Mouse (Mus musculus): Measurements from ENCODE around the gene Sfxn3. TPM values are rescaled to one million over a fixed set of nuclear protein-coding genes. Genes with fewer than 3 reads are reported as not detected.
A peak's percentile ranks its signal among the peaks of the same experiment; 100 is the strongest.

The Sfxn3 gene
- total RNA-seq, 4 experiments from 2014 or later = 111 to 132 (median 121) TPM

DNA sequence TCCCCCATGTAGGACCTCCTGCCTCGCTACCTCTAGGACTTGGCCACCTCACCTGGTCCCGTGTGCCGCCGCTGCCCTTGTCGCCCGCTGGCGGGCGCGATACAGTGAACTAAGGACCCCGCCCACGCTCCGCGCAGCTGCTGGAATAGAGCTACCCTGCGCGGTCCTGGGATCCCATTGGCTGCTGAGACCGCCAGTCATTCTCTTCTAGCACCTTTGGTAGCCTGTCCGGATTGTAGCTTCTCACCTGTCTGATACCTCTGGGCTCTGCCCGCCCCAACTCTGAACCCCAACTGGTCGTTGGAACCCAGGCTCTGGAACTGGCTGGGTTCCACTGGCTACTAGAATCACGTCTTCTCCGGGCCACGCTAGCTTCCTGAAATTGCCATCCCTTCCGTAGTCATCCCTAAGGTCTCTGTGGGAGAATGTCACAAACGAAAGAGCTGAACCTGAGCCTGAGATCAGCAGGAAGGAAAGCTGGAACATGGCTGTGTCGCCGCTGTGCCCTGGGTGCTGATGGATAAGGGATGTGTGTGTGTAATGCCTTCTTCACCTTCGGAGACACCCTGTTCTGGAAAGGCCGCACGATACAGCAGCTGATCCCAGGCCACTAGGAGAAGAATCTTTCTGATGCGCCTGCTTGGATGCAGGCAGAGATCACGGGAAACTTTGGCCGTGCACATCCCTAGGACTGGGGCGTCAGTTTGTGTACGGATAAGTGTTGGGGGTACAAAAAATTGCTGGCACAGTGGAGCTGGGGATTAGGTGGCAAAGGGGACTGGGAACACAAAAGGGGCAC, 581 bp upstream of the Sfxn3 start:
- peak; percentile 84 to 94 for DNase-seq (ENCODE audit: low spot score in 2 of 2)

DNA sequence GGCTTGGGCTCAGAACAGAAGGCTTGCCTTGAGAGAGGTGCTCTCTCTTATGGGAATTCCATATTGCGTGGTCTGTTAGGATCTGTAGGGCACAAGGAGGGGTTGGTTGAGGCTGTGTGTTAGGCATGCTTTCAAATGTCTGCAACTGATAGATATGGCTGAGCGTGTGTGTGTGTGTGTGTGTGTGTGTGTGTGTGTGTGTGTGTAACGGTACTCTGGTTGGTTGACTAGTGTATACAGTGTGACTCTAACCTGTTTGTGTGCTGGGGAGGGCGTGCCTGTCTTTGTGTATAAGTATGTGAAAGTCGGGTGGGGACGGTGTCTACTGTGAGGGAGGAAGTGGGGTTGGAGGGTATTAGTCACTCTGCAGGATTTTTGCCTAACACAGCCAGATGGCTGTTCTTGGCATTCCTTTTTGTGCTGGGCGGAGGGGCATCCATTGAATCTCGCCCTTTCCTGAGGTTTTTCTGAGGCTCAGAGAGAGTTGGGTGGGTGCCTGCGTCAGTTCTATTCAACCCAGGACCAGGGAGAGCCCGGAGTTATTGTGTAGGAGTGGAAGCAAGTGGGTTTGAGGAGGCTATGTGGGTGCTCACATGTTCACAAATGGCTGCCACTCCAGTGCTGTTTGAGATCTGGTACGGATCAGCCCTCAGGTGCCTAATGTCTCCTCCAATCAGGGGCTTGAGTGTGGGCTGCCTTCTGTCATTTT, 786 bp downstream of the Sfxn3 start:
- peak; percentile 69 to 94 for DNase-seq (ENCODE audit: low spot score in 2 of 2)

GRCm38 (mm10) chr19:45048644-45049365, 1.5 kb downstream of the Sfxn3 start:
- DNase-seq (ENCODE audit: low spot score in 2 of 2) = no peak

DNA sequence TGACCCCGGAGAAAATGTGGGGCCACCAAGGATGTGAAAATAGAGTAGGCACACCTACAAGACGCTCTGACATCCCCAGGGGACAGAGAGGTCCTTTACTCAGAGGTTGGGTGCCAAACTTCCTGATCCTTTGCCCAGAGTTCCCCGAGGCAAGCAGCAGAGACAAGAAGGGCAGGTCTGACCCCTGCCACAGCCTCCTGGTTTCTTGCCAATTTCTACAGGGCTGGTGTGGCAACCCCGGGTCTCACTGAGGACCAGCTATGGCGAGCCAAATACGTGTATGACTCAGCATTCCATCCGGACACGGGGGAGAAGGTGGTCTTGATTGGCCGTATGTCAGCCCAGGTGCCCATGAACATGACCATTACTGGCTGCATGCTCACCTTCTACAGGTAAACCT, 2.2 kb downstream of the Sfxn3 start:
- DNase-seq (ENCODE audit: low spot score in 2 of 2) = no peak

DNA sequence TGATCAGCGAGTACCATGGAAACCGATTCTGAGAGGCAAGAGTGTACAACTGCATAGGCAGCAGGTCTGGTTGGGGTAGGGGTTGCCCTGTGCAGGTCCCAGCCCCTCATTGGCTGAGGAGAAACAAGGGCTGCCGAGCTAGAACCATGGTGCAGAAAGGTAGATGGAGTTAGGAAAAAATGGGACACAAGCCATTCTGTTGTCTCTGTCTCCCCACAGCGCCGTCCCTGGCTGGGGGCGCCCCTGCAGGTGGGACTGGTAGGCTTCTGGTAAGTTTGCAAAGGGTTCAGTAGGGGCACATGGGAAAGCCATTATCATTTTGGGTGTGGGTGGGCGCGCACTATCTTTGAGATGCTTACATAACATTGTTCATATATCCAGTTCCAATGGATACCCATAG, 6.1 kb downstream of the Sfxn3 start:
- DNase-seq (ENCODE audit: low spot score in 2 of 2) = no peak

DNA sequence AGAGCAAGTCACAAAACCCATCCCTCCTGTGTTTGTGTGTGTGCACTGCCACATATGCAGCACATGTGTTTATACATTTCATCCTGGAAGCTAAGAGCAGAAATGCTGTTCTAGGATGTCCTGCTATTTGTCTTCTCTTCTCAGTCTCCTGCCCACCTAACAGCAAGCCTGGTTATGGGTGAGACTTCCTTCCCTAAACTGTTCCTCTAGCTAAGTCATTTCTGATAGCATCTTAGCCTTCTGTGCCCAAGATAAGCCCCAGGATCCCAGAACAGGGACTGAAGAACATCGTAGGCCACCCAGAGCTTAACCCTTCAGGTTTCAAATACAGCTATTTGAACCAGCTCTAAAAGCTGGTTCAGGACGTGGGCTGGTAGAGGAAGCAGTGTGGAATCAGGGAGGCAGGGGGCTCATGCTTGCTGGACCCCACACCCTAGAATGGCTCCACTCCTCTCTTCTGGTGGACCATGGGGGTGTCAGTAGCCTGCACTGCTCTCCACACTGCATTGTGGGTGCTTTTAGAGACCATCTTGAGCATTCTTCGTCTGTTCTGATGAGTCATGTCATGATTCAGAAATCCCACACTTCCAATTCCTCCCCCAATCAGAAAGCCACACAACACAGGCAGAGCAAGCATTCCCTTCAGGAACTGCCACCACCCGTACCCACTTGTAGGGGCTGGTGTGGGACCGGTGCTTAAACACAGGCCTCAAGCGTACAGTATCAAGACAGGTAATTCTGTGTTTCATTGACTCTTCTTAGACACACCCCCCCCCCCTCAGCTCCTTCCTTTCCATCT, 7.8 kb downstream of the Sfxn3 start:
- DNase-seq (ENCODE audit: low spot score in 2 of 2) = peak in 1 of 2 experiments; percentile 61

DNA sequence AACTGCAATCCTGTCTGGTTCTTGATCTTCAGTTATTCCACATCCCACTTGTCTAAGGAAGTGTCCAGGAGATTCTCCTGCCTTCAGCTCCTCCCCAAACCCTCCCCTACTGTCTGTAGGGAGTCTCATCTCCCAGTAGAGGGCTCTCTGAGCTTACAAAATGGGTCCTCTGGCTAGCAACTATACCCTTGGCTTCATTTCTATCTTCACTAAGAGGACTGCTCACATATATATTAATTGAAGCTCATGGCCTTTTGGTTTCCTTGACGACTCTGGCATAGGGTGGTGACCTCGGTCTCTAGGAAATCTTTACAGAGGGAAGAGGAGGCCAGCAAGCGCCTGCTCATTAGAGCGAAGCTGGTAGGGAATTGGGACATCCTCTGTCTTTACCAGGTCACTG, 9.1 kb downstream of the Sfxn3 start:
- DNase-seq (ENCODE audit: low spot score in 2 of 2) = no peak

- DNase-seq (ENCODE audit: low spot score in 2 of 2) = no peak
Observed at GRCm38 (mm10) chr19:45056908-45057698, 9.8 kb downstream of the Sfxn3 start.

DNA sequence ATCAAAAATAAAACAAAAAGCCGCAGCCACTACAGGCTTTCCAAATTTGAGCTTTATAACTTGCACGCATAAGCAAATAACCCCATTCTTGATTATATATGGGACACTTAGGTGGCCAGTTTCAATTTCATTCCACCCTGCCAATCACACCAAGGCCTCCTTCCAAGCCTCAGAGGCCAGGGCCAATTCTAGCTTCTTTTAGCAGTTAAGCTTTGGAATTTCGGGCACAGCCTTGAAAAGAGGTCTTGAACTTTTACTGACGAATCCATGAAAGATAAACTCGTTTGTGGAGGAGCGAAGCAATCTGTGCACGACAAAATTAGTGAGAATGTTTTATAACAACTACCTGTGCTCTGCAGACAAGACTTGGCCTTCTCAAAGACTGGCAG, 10.4 kb downstream of the Sfxn3 start:
- DNase-seq (ENCODE audit: low spot score in 2 of 2) = no peak

- peak; percentile 87 to 91 for DNase-seq (ENCODE audit: low spot score in 2 of 2)
Observed at GRCm38 (mm10) chr19:45058113-45058839, 11.0 kb downstream of the Sfxn3 start.

GRCm38 (mm10) chr19:45058841-45059240, 11.5 kb downstream of the Sfxn3 start:
- no peak for DNase-seq (ENCODE audit: low spot score in 2 of 2)

DNA sequence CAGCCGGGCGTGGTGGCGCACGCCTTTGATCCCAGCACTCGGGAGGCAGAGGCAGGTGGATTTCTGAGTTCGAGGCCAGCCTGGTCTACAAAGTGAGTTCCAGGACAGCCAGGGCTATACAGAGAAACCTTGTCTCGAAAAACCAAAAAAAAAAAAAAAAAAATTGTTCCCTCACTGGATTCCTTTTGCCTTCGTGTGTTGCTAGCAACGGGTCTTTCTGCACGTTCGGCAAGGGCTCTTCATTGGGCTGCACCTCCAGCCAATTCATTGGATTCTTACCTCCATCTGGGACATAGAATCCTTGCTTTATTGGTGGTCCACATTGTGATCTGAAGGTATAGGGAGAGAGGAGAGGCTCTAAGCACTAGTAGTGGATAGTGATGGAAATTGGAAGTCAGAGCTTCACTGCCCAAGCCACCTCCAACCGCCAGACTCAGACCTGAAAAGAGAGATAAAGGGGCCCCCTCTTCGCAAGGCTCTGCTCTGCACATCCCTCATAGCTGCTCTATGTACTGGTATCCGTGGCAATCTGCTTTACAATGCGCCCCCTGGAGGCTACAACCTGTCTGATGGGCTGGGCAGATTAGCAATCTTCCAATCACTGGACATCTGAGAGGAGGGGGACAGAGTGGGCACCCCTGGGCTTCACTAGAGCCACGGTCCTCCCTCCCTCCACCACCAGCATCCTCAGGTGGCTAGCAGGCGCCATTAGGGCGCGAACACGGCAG, 16.4 kb downstream of the Sfxn3 start:
- no peak for DNase-seq (ENCODE audit: low spot score in 2 of 2)

DNA sequence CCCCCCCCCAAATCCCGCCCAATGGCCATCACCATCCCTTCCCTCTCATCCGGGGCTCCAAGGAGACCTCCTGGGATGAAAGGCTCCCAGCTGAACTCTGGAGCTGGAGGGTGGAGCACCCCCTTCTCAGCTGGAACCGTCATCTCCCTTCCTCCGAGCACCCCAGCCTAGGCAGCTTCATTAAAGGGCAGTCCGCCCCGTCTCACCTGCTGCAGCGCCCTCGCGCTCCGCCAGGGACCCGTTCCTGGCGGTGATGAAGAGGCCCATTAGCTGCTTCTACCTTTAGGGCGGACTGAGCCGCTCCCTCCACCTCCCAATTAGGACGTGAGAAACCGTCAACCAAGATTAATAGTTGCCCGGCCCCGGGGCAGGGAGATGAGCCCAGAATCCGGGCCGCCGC, 17.9 kb downstream of the Sfxn3 start:
- DNase-seq (ENCODE audit: low spot score in 2 of 2) = no peak

DNA sequence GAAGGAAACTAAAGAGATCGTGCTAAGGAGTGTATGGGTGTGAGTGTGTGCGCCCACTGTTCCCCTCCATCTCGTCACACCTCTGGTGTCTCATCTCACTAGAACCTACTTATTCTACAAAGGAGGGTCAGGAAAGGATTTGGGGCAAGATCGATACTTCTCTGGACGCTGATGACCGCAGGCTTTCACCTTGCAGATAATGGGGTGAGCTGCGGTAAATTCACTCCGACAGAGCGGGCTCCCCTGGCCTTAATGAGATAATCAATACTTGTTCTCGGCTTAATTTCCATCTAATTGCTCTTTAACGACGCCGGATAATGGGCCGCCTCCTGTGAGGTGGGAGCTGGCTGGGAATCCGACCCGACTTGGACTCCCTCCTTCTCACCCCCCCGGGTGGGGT, 19.9 kb downstream of the Sfxn3 start:
- DNase-seq (ENCODE audit: low spot score in 2 of 2) = no peak

GRCm38 (mm10) chr19:45067758-45068510, 20.6 kb downstream of the Sfxn3 start:
- DNase-seq (ENCODE audit: low spot score in 2 of 2) = no peak

- DNase-seq (ENCODE audit: low spot score in 2 of 2) = no peak
Observed at GRCm38 (mm10) chr19:45073871-45074542, 26.7 kb downstream of the Sfxn3 start.

DNA sequence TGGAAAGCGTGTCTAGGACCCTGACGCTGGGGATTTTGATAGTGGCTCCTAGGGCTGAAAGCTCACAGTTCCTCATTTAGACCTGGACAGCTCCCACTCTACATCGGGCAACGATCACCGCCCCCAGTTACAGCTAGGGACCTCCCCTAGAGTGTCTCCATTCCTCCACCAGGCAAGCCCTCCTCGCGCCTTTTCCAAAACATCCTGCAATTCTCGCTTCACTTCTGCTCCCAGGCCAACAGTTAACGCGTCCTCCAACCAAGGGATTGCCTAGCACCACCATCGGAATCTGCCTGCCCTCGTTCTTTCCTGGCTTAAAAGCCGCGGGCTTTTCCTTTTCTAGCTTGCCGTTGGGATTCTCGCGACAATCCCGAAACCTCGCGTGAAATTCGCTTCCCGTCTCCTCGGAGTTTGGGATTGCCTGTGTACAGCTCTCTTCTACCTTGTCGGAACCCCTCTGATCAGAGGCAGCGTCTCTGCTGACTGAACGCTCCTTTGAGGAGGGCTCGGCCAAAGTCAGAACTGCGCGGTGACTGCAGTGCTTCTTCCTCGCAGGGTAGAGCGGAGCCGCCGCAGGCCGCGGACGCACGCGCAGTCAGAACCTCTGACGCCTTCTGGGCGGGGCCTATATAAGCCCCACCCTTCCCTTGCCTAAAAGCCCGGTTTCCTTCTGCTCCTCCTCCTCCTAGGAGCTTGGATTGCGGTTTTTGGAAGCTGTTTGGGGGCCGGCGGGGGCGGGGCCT, 27.4 kb downstream of the Sfxn3 start, which contains the start of gene Kazald1:
Kazald1 (plus strand) TSS at position 662 of the 743 bp plus-strand sequence.
- DNase-seq (ENCODE audit: low spot score in 2 of 2) = peak; percentile 89 to 97

All from left cerebral cortex, adult 8-10 months (tissue).